Mouse (Mus musculus) stomach, postnatal 0 days (tissue): Measurements from ENCODE around the gene Fndc10. TPM values are rescaled to one million over a fixed set of nuclear protein-coding genes. Genes with fewer than 3 reads are reported as not detected.
"Not testable (repeated sequence)": the region's sequence is repeated elsewhere in the genome, so short reads cannot be mapped to it uniquely, and the experiment has no call there.

Experiments used
- ATAC-seq: fragments of 200-750 bp; cut with Nextera tagmentation; 2 replicates; pipeline ENCODE4 v1.8.0; 2017; ENCODE audit not compliant: low FRiP score, low TSS enrichment
- DNase-seq: peaks from one replicate; pipeline ENCODE4 v3.0.0-alpha.2; 2016; ENCODE audit warnings: low spot score
- H3K27ac ChIP-seq: fragments of 300-500 bp; sonication (generic); replicated peaks from 2 replicates; pipeline ENCODE4 v1.5.1; 2014; ENCODE audit warnings: mild to moderate bottlenecking, control low read depth
- H3K27me3 ChIP-seq: fragments of 300-500 bp; sonication (generic); 2 replicates; pipeline ENCODE4 v1.6.1; 2014; ENCODE audit warnings: low read length; ENCODE audit not compliant: control insufficient read depth, insufficient read depth
- H3K36me3 ChIP-seq: fragments of 300-500 bp; sonication (generic); 2 replicates; pipeline ENCODE4 v1.6.1; 2014; ENCODE audit warnings: low read length, mixed read lengths; ENCODE audit not compliant: control insufficient read depth, insufficient read depth
- H3K4me1 ChIP-seq: fragments of 300-500 bp; sonication (generic); replicated peaks from 2 replicates; pipeline ENCODE4 v1.6.1; 2014; ENCODE audit warnings: antibody characterized with exemption; ENCODE audit not compliant: control insufficient read depth, insufficient read depth
- H3K4me2 ChIP-seq: fragments of 300-500 bp; sonication (generic); replicated peaks from 2 replicates; pipeline ENCODE4 v1.6.1; 2014; ENCODE audit warnings: low read depth, mild to moderate bottlenecking, control low read depth, moderate library complexity
- H3K4me3 ChIP-seq: fragments of 300-500 bp; sonication (generic); 2 replicates; pipeline ENCODE4 v1.5.1; 2014; ENCODE audit warnings: low read depth, low read length, control low read depth
- H3K9ac ChIP-seq: fragments of 300-500 bp; sonication (generic); 2 replicates; pipeline ENCODE4 v1.6.1; 2014; ENCODE audit warnings: mild to moderate bottlenecking, low read length, control low read depth, mixed read lengths
- H3K9me3 ChIP-seq: fragments of 300-500 bp; sonication (generic); 2 replicates; pipeline ENCODE4 v1.6.1; 2016; ENCODE audit warnings: low read length; ENCODE audit not compliant: control insufficient read depth
- CTCF ChIP-seq: IDR thresholded peaks from 2 replicates; pipeline ENCODE4 v1.5.1; 2016; ENCODE audit warnings: antibody characterized with exemption, low read depth, mild to moderate bottlenecking, moderate library complexity
- EP300 ChIP-seq: optimal IDR thresholded peaks from 2 replicates; pipeline ENCODE3; 2016; ENCODE audit warnings: antibody characterized with exemption
- WGBS: fragments of 180-500 bp; shearing (Covaris S2); extraction: QIAGEN DNeasy Blood & Tissue Kit; methylation state at CpG from one replicate; pipeline ENCODE4 v1.1.7; 2014; 5-methylcytosine and 5-hydroxymethylcytosine counted together
- polyA plus RNA-seq: library from polyadenylated mRNA; unstranded; fragments of >200 nt; fragmentation: Nextera tagmentation; extraction: Ambion mirVana; gene quantifications from 2 replicates; pipeline ENCODE4 v1.2.1, GENCODE M21; 2015

The Fndc10 gene
- 9.6 and 11.0 TPM in 2 replicates for polyA plus RNA-seq

DNA sequence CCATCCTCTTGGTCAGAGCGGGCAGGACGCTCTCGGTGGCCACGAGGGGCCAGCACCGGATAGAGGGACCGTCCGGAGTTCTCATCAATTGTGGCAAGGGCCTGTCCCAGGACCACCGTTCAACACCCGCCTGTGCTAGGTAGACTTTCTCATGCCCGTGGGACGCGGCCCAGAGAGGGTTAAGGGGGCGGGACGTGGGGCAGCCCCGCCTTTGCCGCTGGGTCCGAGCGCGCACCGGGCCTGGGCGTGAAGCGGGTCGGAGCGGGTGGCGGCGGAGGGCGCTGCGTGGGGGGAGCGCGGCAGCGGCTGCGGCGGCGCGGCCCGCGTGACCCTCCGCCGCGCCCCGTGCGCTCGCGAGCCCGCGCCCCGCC is at the start of gene Fndc10:
Fndc10 (plus strand) TSS at position 232 of the 371 bp plus-strand sequence.
- WGBS = under 1% methylated on average over 25 of the region's 47 CpGs
- Histone ChIP-seq H3K27ac (peak within 1 kb of the TSS; percentile 65), H3K4me2 (peak within 1 kb of the TSS; percentile 89), H3K4me3 (peak within 1 kb of the TSS; percentile 63), H3K36me3 (no peaks in the 10 kb centered on the region), H3K4me1 (peaks cover 5% of the 10 kb centered on the region), H3K9ac (peak within 1 kb of the TSS; percentile 78), H3K27me3 (no peaks in the 10 kb centered on the region), H3K9me3 (no peaks in the 10 kb centered on the region)
- ATAC-seq (peak; percentile 68), DNase-seq (peak; percentile 69)
- TF ChIP-seq EP300 = no peak
- TF ChIP-seq CTCF = peak; percentile 35

DNA sequence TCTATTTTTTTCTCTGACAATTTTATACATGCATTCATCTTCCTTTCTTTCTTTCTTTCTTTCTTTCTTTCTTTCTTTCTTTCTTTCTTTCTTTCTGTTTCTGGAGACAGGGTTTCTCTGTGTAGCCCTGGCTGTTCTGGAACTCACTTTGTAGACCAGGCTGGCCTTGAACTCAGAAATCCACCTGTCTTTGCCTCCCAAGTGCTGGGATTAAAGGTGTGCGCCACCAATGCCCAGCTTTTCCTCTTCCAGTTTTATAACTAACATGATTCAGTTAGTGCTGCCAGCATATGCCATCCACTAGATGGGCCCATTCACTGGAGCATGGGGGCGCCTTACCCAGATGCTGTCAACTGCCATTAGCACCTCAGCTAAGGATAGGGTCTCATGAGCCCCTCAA is 48.8 kb upstream of the Fndc10 start, which contains the start of gene Gm10563:
Gm10563 (minus strand) TSS at position 101 of the 400 bp plus-strand sequence.
- WGBS = 98% methylated on average over 2 of the region's 2 CpGs
- H3K27ac ChIP-seq = not testable (repeated sequence)

DNA sequence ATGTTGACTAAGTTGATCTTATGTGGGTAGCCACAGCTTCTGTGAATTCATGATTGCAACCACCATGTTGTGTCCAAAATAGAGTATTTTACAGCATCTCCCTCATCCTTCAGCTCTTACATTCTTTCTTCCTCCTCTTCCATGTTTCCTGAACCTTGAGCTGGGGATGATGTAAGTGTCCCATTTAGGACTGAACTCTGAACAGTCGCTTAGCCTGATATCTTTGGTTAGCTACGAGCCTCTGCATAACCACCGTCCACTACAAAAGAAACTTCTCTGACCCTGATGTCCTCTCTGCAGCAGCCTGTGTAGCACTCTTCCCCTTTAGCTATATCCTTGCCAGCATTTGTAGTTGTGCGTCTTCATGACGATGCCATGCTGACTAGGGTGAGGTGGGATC is 48.4 kb upstream of the Fndc10 start:
- no peak overlapping the region for H3K4me3 ChIP-seq
- H3K27me3 ChIP-seq = no peaks in the 10 kb centered on the region
- H3K4me2 ChIP-seq = no peak overlapping the region
- 92% methylated on average over 5 of the region's 5 CpGs for WGBS
- no peaks in the 10 kb centered on the region for H3K9me3 ChIP-seq
- H3K9ac ChIP-seq = no peak overlapping the region
- no peak overlapping the region for H3K27ac ChIP-seq
- TF ChIP-seq EP300 (no peak), CTCF (no peak)
- H3K36me3 ChIP-seq = peaks cover 44% of the 10 kb centered on the region
- H3K4me1 ChIP-seq = no peaks in the 10 kb centered on the region
- DNase-seq (no peak), ATAC-seq (no peak)

More for the DNA sequence above, 48.8 kb upstream of the Fndc10 start, which contains the start of gene Gm10563:
- not testable (repeated sequence) for H3K4me3 ChIP-seq, H3K9me3 ChIP-seq, H3K9ac ChIP-seq, ATAC-seq, H3K27me3 ChIP-seq, DNase-seq, H3K4me2 ChIP-seq, H3K4me1 ChIP-seq
- H3K36me3 ChIP-seq = peaks cover 45% of the 10 kb centered on the region

DNA sequence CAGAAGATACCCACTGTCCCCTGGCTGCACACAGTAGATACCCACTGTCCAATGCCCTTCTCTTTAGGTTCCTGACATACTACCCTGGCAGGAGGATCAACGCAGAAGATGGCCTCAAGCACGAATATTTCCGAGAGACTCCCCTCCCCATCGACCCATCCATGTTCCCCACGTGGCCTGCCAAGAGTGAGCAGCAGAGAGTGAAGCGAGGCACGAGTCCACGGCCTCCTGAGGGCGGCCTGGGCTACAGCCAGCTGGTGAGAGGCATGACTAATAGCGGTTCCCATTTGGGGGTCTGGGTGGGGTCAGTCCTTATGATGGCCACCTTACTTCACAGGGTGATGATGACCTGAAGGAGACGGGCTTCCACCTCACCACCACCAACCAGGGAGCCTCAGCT is 44.8 kb upstream of the Fndc10 start:
- Histone ChIP-seq H3K27me3 (no peaks in the 10 kb centered on the region), H3K9me3 (no peaks in the 10 kb centered on the region), H3K4me1 (peaks cover 11% of the 10 kb centered on the region), H3K27ac (no peak overlapping the region), H3K4me3 (no peak overlapping the region), H3K4me2 (no peak overlapping the region), H3K9ac (no peak overlapping the region), H3K36me3 (peaks cover 29% of the 10 kb centered on the region)
- WGBS = 94% methylated on average over 11 of the region's 11 CpGs
- ATAC-seq (no peak), DNase-seq (no peak)
- TF ChIP-seq EP300 (no peak), CTCF (no peak)

DNA sequence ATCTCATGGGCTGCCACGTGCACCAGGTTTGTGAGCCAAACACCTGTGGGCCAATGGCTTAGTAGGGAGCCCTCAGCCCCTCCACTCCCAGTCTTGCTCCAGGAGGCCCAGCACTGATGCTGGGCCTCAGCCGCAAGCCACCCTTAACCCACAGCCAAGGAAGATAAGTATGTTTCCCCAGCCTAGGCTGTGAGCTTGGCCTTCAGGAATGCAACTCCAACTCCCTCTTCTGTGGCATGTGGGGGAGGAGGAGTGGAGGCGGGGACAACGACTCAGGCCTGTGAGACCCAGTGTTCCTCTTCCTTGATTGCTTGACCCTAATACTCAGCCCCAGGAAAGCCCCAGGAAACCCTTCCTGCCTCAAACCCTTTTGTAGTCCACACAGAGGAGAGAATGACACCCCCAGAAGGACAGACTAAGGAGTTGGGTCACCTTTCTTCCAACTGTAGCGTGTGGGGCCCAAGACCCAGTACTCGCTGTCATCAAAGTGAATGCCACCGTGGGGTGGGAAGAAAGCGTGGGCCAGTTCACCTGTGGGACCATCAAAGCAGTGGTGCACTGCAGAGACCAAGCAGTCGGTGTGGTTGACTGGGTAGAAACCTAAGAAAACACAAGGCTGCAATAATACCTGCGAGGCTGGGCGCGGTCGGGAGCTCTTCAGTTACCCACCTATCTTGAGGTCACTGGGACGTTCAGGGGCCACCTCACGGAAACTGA is 42.4 kb upstream of the Fndc10 start:
- no peaks in the 10 kb centered on the region for H3K9me3 ChIP-seq
- 0 out of 2 replicates have a peak overlapping the region, but pooled peaks have one; percentile 23 for H3K9ac ChIP-seq
- peak overlapping the region; percentile 89 for H3K27ac ChIP-seq
- TF ChIP-seq CTCF (no peak), EP300 (no peak)
- peaks cover 24% of the 10 kb centered on the region; the same call in 1 of the 2 replicates for H3K36me3 ChIP-seq
- peak; percentile 90 for DNase-seq
- WGBS = 49% methylated on average over 15 of the region's 15 CpGs
- H3K4me3 ChIP-seq = peak overlapping the region; percentile 50; the same call in 1 of the 2 replicates
- peak overlapping the region; percentile 82 for H3K4me2 ChIP-seq
- H3K27me3 ChIP-seq = no peaks in the 10 kb centered on the region
- ATAC-seq = peak; percentile 85
- H3K4me1 ChIP-seq = peaks cover 11% of the 10 kb centered on the region
